Comparison of ENCODE assay signal across 10 mouse cellular contexts in the genomic region with DNA sequence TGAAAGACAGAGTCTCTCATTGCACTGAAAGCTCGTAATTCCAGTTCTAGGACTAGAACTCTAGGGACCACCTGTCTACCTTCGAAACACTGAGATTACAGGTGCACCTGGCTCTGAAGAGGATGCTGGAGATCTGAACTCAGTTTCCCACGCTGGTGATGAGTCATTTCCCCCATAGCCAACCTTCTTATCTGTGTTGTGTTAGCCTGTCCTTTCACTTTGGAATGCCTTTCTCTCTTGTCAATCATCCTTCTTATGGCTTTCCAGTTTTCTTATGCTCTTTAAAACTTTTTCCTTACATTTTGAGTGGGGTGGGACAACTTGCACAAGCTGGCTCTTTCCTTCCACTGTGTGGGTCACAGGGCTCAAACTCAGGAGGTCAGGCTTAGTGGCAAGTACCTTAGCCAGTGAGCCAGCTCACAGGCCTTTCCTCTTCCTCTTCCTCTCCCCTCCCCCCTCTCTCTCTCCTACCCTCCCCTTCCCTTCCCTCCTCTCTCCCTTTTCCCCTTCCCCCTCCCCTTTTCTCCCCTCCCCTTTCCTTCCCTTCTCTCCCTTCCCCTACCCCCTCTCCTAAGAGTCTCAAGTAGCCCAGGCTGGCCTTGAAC. TPM values are rescaled to one million over a fixed set of nuclear protein-coding genes. Genes with fewer than 3 reads are reported as not detected.
DNase-seq lines count a peak whose midpoint lies in the region; ATAC-seq and TF ChIP-seq lines count a peak whose summit lies in the region.
"Had no signal": no experiment of that assay in that cellular context is flagged by ENCODE, and none has a peak within 500 bp of the region (broad histone marks: within the 10 kb centered on the region; RNA-seq: fewer than 3 reads in every experiment).

No protein-coding gene starts in this region.

- H3K27me3 ChIP-seq in heart, embryonic 16.5 days (ENCODE audit: control insufficient read depth, insufficient read depth, low read length) = no peaks in the 10 kb centered on the region
- no peaks in the 10 kb centered on the region for H3K27me3 ChIP-seq in hindbrain, embryonic 15.5 days
- H3K27me3 ChIP-seq in midbrain, embryonic 13.5 days = no peaks in the 10 kb centered on the region

- no peak overlapping the region for H3K9ac ChIP-seq in heart, embryonic 16.5 days (ENCODE audit: low read length)
- no peak overlapping the region for H3K9ac ChIP-seq in hindbrain, embryonic 15.5 days
- H3K9ac ChIP-seq in midbrain, embryonic 13.5 days (replicated peaks) = no peak overlapping the region

- TF ChIP-seq CTCF in layer of hippocampus, adult 2 months (conservative IDR thresholded peaks at IDR 0.05) = no peak

- H3K36me3 ChIP-seq in heart, embryonic 16.5 days (ENCODE audit: control insufficient read depth, insufficient read depth) = peaks cover 8% of the 10 kb centered on the region; the same call in 1 of the 2 replicates
- H3K36me3 ChIP-seq in hindbrain, embryonic 15.5 days = peaks cover 23% of the 10 kb centered on the region
- peaks cover 33% of the 10 kb centered on the region for H3K36me3 ChIP-seq in midbrain, embryonic 13.5 days

- ATAC-seq in heart, embryonic 16.5 days (replicated peaks; ENCODE audit: extremely low read depth, insufficient read depth, low FRiP score) = no peak
- no peak for ATAC-seq in hindbrain, embryonic 15.5 days (ENCODE audit: low FRiP score, low read depth)
- ATAC-seq in midbrain, embryonic 13.5 days = no peak

- H3K4me3 ChIP-seq in heart, embryonic 16.5 days (ENCODE audit: low read length) = peak overlapping the region; percentile 70; the same call in 1 of the 2 replicates
- H3K4me3 ChIP-seq in hindbrain, embryonic 15.5 days = no peak overlapping the region
- H3K4me3 ChIP-seq in midbrain, embryonic 13.5 days (replicated peaks) = 0 out of 2 replicates have a peak overlapping the region, but pooled peaks have one; percentile 53
- no peak overlapping the region; the same call in 1 of the 2 replicates for H3K4me3 ChIP-seq in layer of hippocampus, adult 2 months

- no peak for DNase-seq in heart, adult 9 months (ENCODE audit: low spot score in 2 of 2)
- DNase-seq in MEL-GATA-1-ER (ENCODE audit: extremely low read depth, low read depth) = peak; percentile 8
- no peak for DNase-seq in layer of hippocampus, adult 2 months (ENCODE audit: low spot score in 2 of 2)
- no peak for DNase-seq in gastrocnemius, postnatal 10 days
- DNase-seq in thymus, postnatal 10 days (ENCODE audit: low spot score in 2 of 2) = no peak
- DNase-seq: cerebellum, postnatal 36 days; kidney, postnatal 10 days had no signal

- peak overlapping the region; percentile 89 for H3K4me2 ChIP-seq in heart, embryonic 16.5 days (ENCODE audit: low read depth, low read length)
- peak overlapping the region; percentile 81 for H3K4me2 ChIP-seq in hindbrain, embryonic 15.5 days
- H3K4me2 ChIP-seq in midbrain, embryonic 13.5 days (replicated peaks) = peak overlapping the region; percentile 84

- no peak overlapping the region for H3K27ac ChIP-seq in heart, embryonic 16.5 days (ENCODE audit: low read length)
- H3K27ac ChIP-seq in hindbrain, embryonic 15.5 days (replicated peaks) = no peak overlapping the region
- no peak overlapping the region for H3K27ac ChIP-seq in midbrain, embryonic 13.5 days
- no peak overlapping the region for H3K27ac ChIP-seq in layer of hippocampus, adult 2 months

- WGBS in heart, embryonic 16.5 days = 61% methylated on average over 3 of the region's 3 CpGs
- WGBS in hindbrain, embryonic 15.5 days = 84% methylated on average over 3 of the region's 3 CpGs
- 86% methylated on average over 3 of the region's 3 CpGs for WGBS in midbrain, embryonic 13.5 days

- peaks cover 8% of the 10 kb centered on the region for H3K4me1 ChIP-seq in heart, embryonic 16.5 days (ENCODE audit: control insufficient read depth, insufficient read depth, low read length)
- H3K4me1 ChIP-seq in hindbrain, embryonic 15.5 days (replicated peaks) = peaks cover 36% of the 10 kb centered on the region
- peaks cover 35% of the 10 kb centered on the region for H3K4me1 ChIP-seq in midbrain, embryonic 13.5 days (replicated peaks)

- H3K9me3 ChIP-seq in heart, embryonic 16.5 days (replicated peaks; ENCODE audit: control insufficient read depth, low read length) = no peaks in the 10 kb centered on the region
- no peaks in the 10 kb centered on the region for H3K9me3 ChIP-seq in hindbrain, embryonic 15.5 days
- no peaks in the 10 kb centered on the region for H3K9me3 ChIP-seq in midbrain, embryonic 13.5 days

RNA-seq across cellular contexts. Expression of a gene that starts 1.2 kb away (rescaled TPM):
- polyA plus RNA-seq in heart, embryonic 16.5 days (2015; fragmentation: Nextera tagmentation; extraction: Ambion mirVana) = 22.3 and 26.8 TPM in 2 replicates
- polyA plus RNA-seq in hindbrain, embryonic 15.5 days (2015; fragmentation: Nextera tagmentation; extraction: Ambion mirVana) = 31.5 and 40.0 TPM in 2 replicates
- 34.4 and 36.0 TPM in 2 replicates for polyA plus RNA-seq in midbrain, embryonic 13.5 days (2015; fragmentation: Nextera tagmentation; extraction: Ambion mirVana)
- 10 to 100 TPM; 80.9 to 96.8 TPM for total RNA-seq in layer of hippocampus, adult 2 months (2021)
- 10 to 100 TPM; 20.2 to 27.7 TPM for total RNA-seq in gastrocnemius, postnatal 10 days (2021)

RNA-seq across cellular contexts. Expression of a gene that starts 6.2 kb away (rescaled TPM):
- 15.7 and 16.9 TPM in 2 replicates for polyA plus RNA-seq in heart, embryonic 16.5 days (2015; fragmentation: Nextera tagmentation; extraction: Ambion mirVana)
- 103 and 114 TPM in 2 replicates for polyA plus RNA-seq in hindbrain, embryonic 15.5 days (2015; fragmentation: Nextera tagmentation; extraction: Ambion mirVana)
- 63.2 and 74.5 TPM in 2 replicates for polyA plus RNA-seq in midbrain, embryonic 13.5 days (2015; fragmentation: Nextera tagmentation; extraction: Ambion mirVana)
- total RNA-seq in layer of hippocampus, adult 2 months (2021) = 100 to 1,000 TPM; 180 to 215 TPM
- total RNA-seq in gastrocnemius, postnatal 10 days (2021) = 1 to 10 TPM; 8.8 to 10.0 TPM

RNA-seq across cellular contexts. Expression of a gene that starts 7.5 kb away (rescaled TPM):
- polyA plus RNA-seq in heart, embryonic 16.5 days (2015; fragmentation: Nextera tagmentation; extraction: Ambion mirVana) = 0.16 and 0.18 TPM in 2 replicates
- polyA plus RNA-seq in hindbrain, embryonic 15.5 days (2015; fragmentation: Nextera tagmentation; extraction: Ambion mirVana) = 0.19 and 0.24 TPM in 2 replicates
- 0.12 and 0.43 TPM in 2 replicates for polyA plus RNA-seq in midbrain, embryonic 13.5 days (2015; fragmentation: Nextera tagmentation; extraction: Ambion mirVana)
- total RNA-seq in layer of hippocampus, adult 2 months (2021) = not detected
- total RNA-seq in gastrocnemius, postnatal 10 days (2021) = under 1 TPM; 0.14 to 0.27 TPM

RNA-seq across cellular contexts. Expression of a gene that starts 38.2 kb away (rescaled TPM):
- polyA plus RNA-seq in heart, embryonic 16.5 days (2015; fragmentation: Nextera tagmentation; extraction: Ambion mirVana) = 5.4 and 6.3 TPM in 2 replicates
- 2.6 and 3.6 TPM in 2 replicates for polyA plus RNA-seq in hindbrain, embryonic 15.5 days (2015; fragmentation: Nextera tagmentation; extraction: Ambion mirVana)
- 1.7 and 3.4 TPM in 2 replicates for polyA plus RNA-seq in midbrain, embryonic 13.5 days (2015; fragmentation: Nextera tagmentation; extraction: Ambion mirVana)
- 1 to 10 TPM; 3.2 to 4.0 TPM for total RNA-seq in layer of hippocampus, adult 2 months (2021)
- total RNA-seq in gastrocnemius, postnatal 10 days (2021) = 1 to 10 TPM; 1.5 to 3.0 TPM

RNA-seq across cellular contexts. Expression of a gene that starts 48.7 kb away (rescaled TPM):
- polyA plus RNA-seq in heart, embryonic 16.5 days (2015; fragmentation: Nextera tagmentation; extraction: Ambion mirVana) = 0.29 and 0.40 TPM in 2 replicates
- polyA plus RNA-seq in hindbrain, embryonic 15.5 days (2015; fragmentation: Nextera tagmentation; extraction: Ambion mirVana) = 0.63 and 1.4 TPM in 2 replicates
- polyA plus RNA-seq in midbrain, embryonic 13.5 days (2015; fragmentation: Nextera tagmentation; extraction: Ambion mirVana) = 0.54 and 0.63 TPM in 2 replicates
- under 1 TPM in 1 of 2 experiments, not detected in 1; 0.74 TPM for total RNA-seq in layer of hippocampus, adult 2 months (2021)
- not detected for total RNA-seq in gastrocnemius, postnatal 10 days (2021)

Comparison
In these comparisons a context has a peak if more than half of its experiments do, and no peak if none do; other contexts are left out.
1. H3K4me3 ChIP-seq: peak in heart, embryonic 16.5 days (single experiment) and midbrain, embryonic 13.5 days (single experiment); none in hindbrain, embryonic 15.5 days (single experiment) and layer of hippocampus, adult 2 months (single experiment).
2. Peak in every context shown above with its lines, with median percentiles within 50 percentile points of each other: H3K4me2 ChIP-seq.